Mouse (Mus musculus): ENCODE results near the gene Fam3c. TPM values are rescaled to one million over a fixed set of nuclear protein-coding genes. Genes with fewer than 3 reads are reported as not detected.

Gene Fam3c
- polyA plus RNA-seq, 1 experiment from 2014 or later: 62.1 TPM

- no peak for TF ChIP-seq CTCF (IDR thresholded peaks at IDR 0.05)
Measured at GRCm38 (mm10) chr6:22354675-22355074, 1.4 kb downstream of the Fam3c start.

GRCm38 (mm10) chr6:22354031-22354430, 2.0 kb downstream of the Fam3c start:
- DNase-seq (ENCODE audit: low read depth, low spot score) (no peak), ATAC-seq (no peak)
- no peaks in the 10 kb centered on the region for H3K27me3 ChIP-seq
- no peak for TF ChIP-seq CTCF (IDR thresholded peaks at IDR 0.05)
- ChIA-PET POLR2A (no interaction called here), CTCF (interaction anchor here (1.0 to 3.9 kb wide), 3 partner anchors 29 to 232 kb away, joined by 3 to 21 read pairs (median 16); no protein-coding TSS in a partner anchor)
- in situ Hi-C loops (cut with MboI; ENCODE audit: low pct_unique_long_range_greater_than_20kb): no loop called here

More at GRCm38 (mm10) chr6:22354675-22355074, 1.4 kb downstream of the Fam3c start:
- H3K27me3 ChIP-seq: no peaks in the 10 kb centered on the region
- CTCF ChIA-PET: interaction anchor here (2.2 to 3.9 kb wide), 3 partner anchors 25 to 233 kb away, joined by 10 to 21 read pairs (median 16); no protein-coding TSS in a partner anchor
- POLR2A ChIA-PET: no interaction called here
- in situ Hi-C loops (cut with MboI; ENCODE audit: low pct_unique_long_range_greater_than_20kb): no loop called here
- DNase-seq (ENCODE audit: low read depth, low spot score): no peak
- ATAC-seq: no peak

DNA sequence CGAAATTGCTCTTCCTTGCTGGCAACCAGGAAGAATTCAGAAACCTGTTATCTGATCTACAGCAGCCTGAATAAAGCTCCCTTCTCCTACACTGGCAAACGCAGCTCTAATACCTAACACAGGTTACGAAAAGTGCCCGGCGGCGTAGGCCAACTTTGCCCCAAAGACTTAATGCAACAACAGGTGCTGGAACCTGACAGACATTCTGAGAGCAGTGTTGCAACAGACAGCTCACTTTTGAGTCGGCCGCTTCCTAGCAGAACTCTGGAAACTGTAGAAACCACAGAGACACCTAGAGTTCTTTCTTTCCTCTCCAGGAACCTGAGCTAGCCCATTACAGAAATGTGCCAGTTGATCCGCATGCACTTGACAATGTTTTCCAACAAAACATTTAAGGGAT, 4.5 kb downstream of the Fam3c start:
- ChIA-PET CTCF (no interaction called here), POLR2A (no interaction called here)
- no peak for TF ChIP-seq CTCF (IDR thresholded peaks at IDR 0.05)
- DNase-seq (ENCODE audit: low read depth, low spot score) (no peak), ATAC-seq (no peak)
- in situ Hi-C loops (cut with MboI; ENCODE audit: low pct_unique_long_range_greater_than_20kb): no loop called here
- H3K27me3 ChIP-seq: no peaks in the 10 kb centered on the region

DNA sequence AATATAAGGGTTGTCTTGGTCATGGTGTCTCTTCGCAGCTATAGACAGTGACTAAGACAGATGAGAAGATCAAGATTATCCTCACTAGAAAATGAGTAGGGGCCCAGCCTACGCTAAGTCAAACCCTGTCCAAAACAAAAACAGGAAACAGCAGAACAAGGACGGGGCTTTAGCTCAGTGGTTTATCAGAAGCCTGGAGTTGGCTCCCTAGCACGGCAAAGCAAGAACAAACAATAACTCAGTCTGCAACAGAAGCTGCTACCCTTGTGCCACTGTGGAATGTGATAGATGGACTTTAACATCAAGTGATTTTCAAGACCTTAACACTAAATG, 5.8 kb downstream of the Fam3c start:
- CTCF ChIA-PET: interaction anchor here (0.8 to 1.6 kb wide), 2 partner anchors 13 to 24 kb away, joined by 3 to 5 read pairs; no protein-coding TSS in a partner anchor
- in situ Hi-C loops (cut with MboI; ENCODE audit: low pct_unique_long_range_greater_than_20kb): no loop called here
- POLR2A ChIA-PET: no interaction called here
- TF ChIP-seq CTCF (IDR thresholded peaks at IDR 0.05): no peak
- H3K27me3 ChIP-seq: no peaks in the 10 kb centered on the region
- DNase-seq (ENCODE audit: low read depth, low spot score): no peak
- no peak for ATAC-seq

GRCm38 (mm10) chr6:22349531-22350238, 6.4 kb downstream of the Fam3c start:
- no peaks in the 10 kb centered on the region for H3K27me3 ChIP-seq
- POLR2A ChIA-PET: interaction anchor here (0.7 kb wide), 1 partner anchor 23 kb away, joined by 5 read pairs; no protein-coding TSS in a partner anchor
- in situ Hi-C loops (cut with MboI; ENCODE audit: low pct_unique_long_range_greater_than_20kb): no loop called here
- ATAC-seq: no peak
- no peak for DNase-seq (ENCODE audit: low read depth, low spot score)
- no peak for TF ChIP-seq CTCF (IDR thresholded peaks at IDR 0.05)
- CTCF ChIA-PET: interaction anchor here (0.8 to 1.6 kb wide), 2 partner anchors 13 to 23 kb away, joined by 3 to 5 read pairs; no protein-coding TSS in a partner anchor

DNA sequence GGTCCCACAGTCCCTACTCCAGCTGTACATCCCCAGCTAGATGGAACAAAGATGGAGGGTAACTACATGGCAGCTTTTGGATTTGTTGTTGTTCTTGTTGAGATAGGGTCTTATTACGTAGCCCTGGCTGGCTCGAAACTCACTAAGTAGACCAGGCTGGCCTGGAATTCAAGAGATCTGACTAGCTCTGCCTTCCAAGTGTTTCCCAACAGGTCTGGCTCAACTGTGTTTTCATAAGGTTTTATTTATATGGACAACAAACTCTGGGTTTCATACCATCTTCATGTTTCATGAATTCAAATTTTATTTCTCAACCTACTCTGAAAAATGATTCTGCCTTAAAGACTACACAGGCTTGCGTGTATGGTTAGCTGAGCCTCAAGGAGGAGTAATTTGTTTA, 7.1 kb downstream of the Fam3c start:
- ChIA-PET POLR2A (interaction anchor here (0.6 to 0.7 kb wide), 2 partner anchors 22 to 178 kb away, joined by 4 to 5 read pairs; no protein-coding TSS in a partner anchor), CTCF (interaction anchor here (1.6 to 1.9 kb wide), 2 partner anchors 22 to 146 kb away, joined by 5 to 7 read pairs; no protein-coding TSS in a partner anchor)
- H3K27me3 ChIP-seq: no peaks in the 10 kb centered on the region
- DNase-seq (ENCODE audit: low read depth, low spot score) (no peak), ATAC-seq (no peak)
- in situ Hi-C loops (cut with MboI; ENCODE audit: low pct_unique_long_range_greater_than_20kb): no loop called here
- no peak for TF ChIP-seq CTCF (IDR thresholded peaks at IDR 0.05)

- DNase-seq (ENCODE audit: low read depth, low spot score): no peak
- ATAC-seq: no peak
Measured at GRCm38 (mm10) chr6:22348130-22348529, 7.9 kb downstream of the Fam3c start.

DNA sequence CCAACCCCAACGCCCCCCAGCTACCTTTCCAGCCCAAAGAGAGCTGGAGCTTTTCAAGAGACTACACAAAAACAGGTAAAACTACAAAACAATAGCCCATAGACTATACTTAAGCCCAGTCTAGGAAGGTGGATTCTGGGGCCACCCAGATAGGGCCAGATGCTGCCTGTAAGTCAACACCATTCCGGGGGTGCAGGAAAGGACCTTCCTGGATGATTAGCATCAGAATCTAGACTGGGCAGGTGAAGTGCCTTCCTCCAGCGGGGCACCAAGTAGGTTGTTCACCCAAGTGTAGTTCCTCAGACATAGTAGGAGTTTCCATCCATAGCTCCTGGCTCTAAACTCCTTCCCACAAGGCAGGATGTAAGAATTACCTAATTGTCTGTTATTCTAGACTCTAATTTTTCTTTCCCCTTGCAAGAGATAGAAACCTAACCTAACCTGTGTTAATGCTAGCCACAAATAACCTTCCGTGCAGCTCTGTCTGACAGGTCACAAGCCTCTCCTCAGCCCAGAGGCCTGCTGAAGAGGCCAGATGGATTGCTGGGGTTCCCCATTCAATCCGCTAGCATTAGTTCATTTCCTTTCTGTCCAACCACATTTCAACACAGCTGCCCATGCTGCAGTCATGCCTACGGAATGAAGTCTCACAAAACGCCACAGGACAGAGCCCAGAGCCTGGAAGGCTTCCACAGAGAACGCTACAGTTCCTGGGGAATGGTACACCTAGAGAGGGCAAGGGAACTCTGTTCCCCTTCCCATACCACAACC, 8.7 kb downstream of the Fam3c start:
- in situ Hi-C loops (cut with MboI; ENCODE audit: low pct_unique_long_range_greater_than_20kb): no loop called here
- ChIA-PET CTCF (interaction anchor here (1.9 to 2.1 kb wide), 2 partner anchors 9 to 147 kb away, joined by 7 to 9 read pairs; partner anchors contain the start of gene Fam3c), POLR2A (interaction anchor here (0.6 kb wide), 1 partner anchor 43 kb away, joined by 9 read pairs; no protein-coding TSS in a partner anchor)
- no peak for TF ChIP-seq CTCF (IDR thresholded peaks at IDR 0.05)
- DNase-seq (ENCODE audit: low read depth, low spot score) (peak; percentile 60), ATAC-seq (peak; percentile 94)
- H3K27me3 ChIP-seq: no peaks in the 10 kb centered on the region

More at GRCm38 (mm10) chr6:22348130-22348529, 7.9 kb downstream of the Fam3c start:
- TF ChIP-seq CTCF (IDR thresholded peaks at IDR 0.05): no peak
- ChIA-PET POLR2A (no interaction called here), CTCF (interaction anchor here (0.9 to 2.1 kb wide), 3 partner anchors 8 to 147 kb away, joined by 3 to 9 read pairs (median 7); partner anchors contain the start of gene Fam3c)
- no peaks in the 10 kb centered on the region for H3K27me3 ChIP-seq
- in situ Hi-C loops (cut with MboI; ENCODE audit: low pct_unique_long_range_greater_than_20kb): no loop called here

- in situ Hi-C loops (cut with MboI; ENCODE audit: low pct_unique_long_range_greater_than_20kb): no loop called here
- ATAC-seq: no peak
- CTCF ChIA-PET: no interaction called here
- POLR2A ChIA-PET: no interaction called here
- no peak for DNase-seq (ENCODE audit: low read depth, low spot score)
- H3K27me3 ChIP-seq: no peaks in the 10 kb centered on the region
- TF ChIP-seq CTCF (IDR thresholded peaks at IDR 0.05): no peak
Measured at GRCm38 (mm10) chr6:22344443-22344842, 11.6 kb downstream of the Fam3c start.

- ChIA-PET POLR2A (no interaction called here), CTCF (no interaction called here)
- no peak for DNase-seq (ENCODE audit: low read depth, low spot score)
- H3K27me3 ChIP-seq: no peaks in the 10 kb centered on the region
- ATAC-seq: no peak
- TF ChIP-seq CTCF (IDR thresholded peaks at IDR 0.05): no peak
- in situ Hi-C loops (cut with MboI; ENCODE audit: low pct_unique_long_range_greater_than_20kb): no loop called here
Measured at GRCm38 (mm10) chr6:22343706-22344105, 12.3 kb downstream of the Fam3c start.
